Mouse (Mus musculus): ENCODE data around the gene Tenm4. TPM values are rescaled to one million over a fixed set of nuclear protein-coding genes. Genes with fewer than 3 reads are reported as not detected.

Gene Tenm4
- polyA plus RNA-seq, 1 experiment from 2014 or later: 4.6 TPM

- no peak for ATAC-seq
- Histone ChIP-seq H3K27ac (ENCODE audit: low read depth, low read length) (no peak overlapping the region), H3K27me3 (replicated peaks; ENCODE audit: control insufficient read depth, insufficient read depth, low read length) (no peaks in the 10 kb centered on the region), H3K4me1 (replicated peaks; ENCODE audit: control insufficient read depth, insufficient read depth, low read length) (no peaks in the 10 kb centered on the region), H3K36me3 (ENCODE audit: control insufficient read depth, insufficient read depth) (no peaks in the 10 kb centered on the region), H3K9ac (ENCODE audit: low read depth, low read length) (no peak overlapping the region), H3K9me3 (ENCODE audit: control insufficient read depth) (no peaks in the 10 kb centered on the region), H3K4me3 (ENCODE audit: low read depth, low read length) (no peak overlapping the region), H3K4me2 (replicated peaks; ENCODE audit: low read depth) (no peak overlapping the region)
- WGBS: 79% methylated on average over 2 of the region's 2 CpGs
- no peak for TF ChIP-seq CTCF (IDR thresholded peaks at IDR 0.05; ENCODE audit: low read depth)
These were observed 170.4 kb downstream of the Tenm4 start for GRCm38 (mm10) chr7:96341479-96341878.

GRCm38 (mm10) chr7:96342996-96343395, 171.9 kb downstream of the Tenm4 start:
- Histone ChIP-seq H3K9ac (ENCODE audit: low read depth, low read length) (no peak overlapping the region), H3K4me1 (replicated peaks; ENCODE audit: control insufficient read depth, insufficient read depth, low read length) (no peaks in the 10 kb centered on the region), H3K27me3 (replicated peaks; ENCODE audit: control insufficient read depth, insufficient read depth, low read length) (no peaks in the 10 kb centered on the region), H3K9me3 (ENCODE audit: control insufficient read depth) (no peaks in the 10 kb centered on the region), H3K4me2 (replicated peaks; ENCODE audit: low read depth) (no peak overlapping the region), H3K27ac (ENCODE audit: low read depth, low read length) (no peak overlapping the region), H3K4me3 (ENCODE audit: low read depth, low read length) (no peak overlapping the region), H3K36me3 (ENCODE audit: control insufficient read depth, insufficient read depth) (no peaks in the 10 kb centered on the region)
- TF ChIP-seq CTCF (IDR thresholded peaks at IDR 0.05; ENCODE audit: low read depth): no peak
- no peak for ATAC-seq
- 82% methylated on average over 6 of the region's 6 CpGs for WGBS

- no peaks in the 10 kb centered on the region for H3K27me3 ChIP-seq (replicated peaks; ENCODE audit: control insufficient read depth, insufficient read depth, low read length)
- no peak overlapping the region for H3K4me2 ChIP-seq (replicated peaks; ENCODE audit: low read depth)
- H3K4me3 ChIP-seq (ENCODE audit: low read depth, low read length): no peak overlapping the region
- ATAC-seq: no peak
- no peaks in the 10 kb centered on the region for H3K4me1 ChIP-seq (replicated peaks; ENCODE audit: control insufficient read depth, insufficient read depth, low read length)
- H3K27ac ChIP-seq (ENCODE audit: low read depth, low read length): no peak overlapping the region
- WGBS: 86% methylated on average over 2 of the region's 2 CpGs
- no peaks in the 10 kb centered on the region for H3K9me3 ChIP-seq (ENCODE audit: control insufficient read depth)
- H3K36me3 ChIP-seq (ENCODE audit: control insufficient read depth, insufficient read depth): no peaks in the 10 kb centered on the region
- no peak overlapping the region for H3K9ac ChIP-seq (ENCODE audit: low read depth, low read length)
- no peak for TF ChIP-seq CTCF (IDR thresholded peaks at IDR 0.05; ENCODE audit: low read depth)
These were observed 172.6 kb downstream of the Tenm4 start for GRCm38 (mm10) chr7:96343667-96344066.

- Histone ChIP-seq H3K36me3 (ENCODE audit: control insufficient read depth, insufficient read depth) (no peaks in the 10 kb centered on the region), H3K4me3 (ENCODE audit: low read depth, low read length) (no peak overlapping the region), H3K4me2 (replicated peaks; ENCODE audit: low read depth) (no peak overlapping the region), H3K9me3 (ENCODE audit: control insufficient read depth) (no peaks in the 10 kb centered on the region), H3K27me3 (replicated peaks; ENCODE audit: control insufficient read depth, insufficient read depth, low read length) (no peaks in the 10 kb centered on the region), H3K4me1 (replicated peaks; ENCODE audit: control insufficient read depth, insufficient read depth, low read length) (no peaks in the 10 kb centered on the region), H3K27ac (ENCODE audit: low read depth, low read length) (no peak overlapping the region), H3K9ac (ENCODE audit: low read depth, low read length) (no peak overlapping the region)
- 67% methylated on average over 8 of the region's 8 CpGs for WGBS
- no peak for ATAC-seq
- TF ChIP-seq CTCF (IDR thresholded peaks at IDR 0.05; ENCODE audit: low read depth): no peak
These were observed 181.6 kb downstream of the Tenm4 start for GRCm38 (mm10) chr7:96352671-96353070.

GRCm38 (mm10) chr7:96356285-96356811, 185.3 kb downstream of the Tenm4 start:
- no peak for ATAC-seq
- WGBS: 66% methylated on average over 3 of the region's 3 CpGs

GRCm38 (mm10) chr7:96357550-96357949, 186.5 kb downstream of the Tenm4 start:
- 17% methylated on average over 6 of the region's 6 CpGs for WGBS
- H3K4me1 ChIP-seq (replicated peaks; ENCODE audit: control insufficient read depth, insufficient read depth, low read length): no peaks in the 10 kb centered on the region
- no peak overlapping the region for H3K4me2 ChIP-seq (replicated peaks; ENCODE audit: low read depth)
- no peak for TF ChIP-seq CTCF (IDR thresholded peaks at IDR 0.05; ENCODE audit: low read depth)
- no peak for ATAC-seq
- H3K9me3 ChIP-seq (ENCODE audit: control insufficient read depth): no peaks in the 10 kb centered on the region
- H3K9ac ChIP-seq (ENCODE audit: low read depth, low read length): no peak overlapping the region
- H3K27ac ChIP-seq (ENCODE audit: low read depth, low read length): no peak overlapping the region
- no peaks in the 10 kb centered on the region for H3K27me3 ChIP-seq (replicated peaks; ENCODE audit: control insufficient read depth, insufficient read depth, low read length)
- H3K36me3 ChIP-seq (ENCODE audit: control insufficient read depth, insufficient read depth): no peaks in the 10 kb centered on the region
- no peak overlapping the region for H3K4me3 ChIP-seq (ENCODE audit: low read depth, low read length)

More at GRCm38 (mm10) chr7:96356285-96356811, 185.3 kb downstream of the Tenm4 start:
- Histone ChIP-seq H3K27me3 (replicated peaks; ENCODE audit: control insufficient read depth, insufficient read depth, low read length) (no peaks in the 10 kb centered on the region), H3K4me1 (replicated peaks; ENCODE audit: control insufficient read depth, insufficient read depth, low read length) (no peaks in the 10 kb centered on the region), H3K9ac (ENCODE audit: low read depth, low read length) (no peak overlapping the region), H3K4me3 (ENCODE audit: low read depth, low read length) (no peak overlapping the region), H3K9me3 (ENCODE audit: control insufficient read depth) (no peaks in the 10 kb centered on the region), H3K36me3 (ENCODE audit: control insufficient read depth, insufficient read depth) (no peaks in the 10 kb centered on the region), H3K27ac (ENCODE audit: low read depth, low read length) (no peak overlapping the region), H3K4me2 (replicated peaks; ENCODE audit: low read depth) (no peak overlapping the region)
- no peak for TF ChIP-seq CTCF (IDR thresholded peaks at IDR 0.05; ENCODE audit: low read depth)

- no peak overlapping the region for H3K9ac ChIP-seq (ENCODE audit: low read depth, low read length)
- no peaks in the 10 kb centered on the region for H3K4me1 ChIP-seq (replicated peaks; ENCODE audit: control insufficient read depth, insufficient read depth, low read length)
- no peak for ATAC-seq
- 42% methylated on average over 3 of the region's 3 CpGs for WGBS
- no peak overlapping the region for H3K4me2 ChIP-seq (replicated peaks; ENCODE audit: low read depth)
- no peaks in the 10 kb centered on the region for H3K36me3 ChIP-seq (ENCODE audit: control insufficient read depth, insufficient read depth)
- no peak overlapping the region for H3K4me3 ChIP-seq (ENCODE audit: low read depth, low read length)
- no peak overlapping the region for H3K27ac ChIP-seq (ENCODE audit: low read depth, low read length)
- no peaks in the 10 kb centered on the region for H3K9me3 ChIP-seq (ENCODE audit: control insufficient read depth)
- no peaks in the 10 kb centered on the region for H3K27me3 ChIP-seq (replicated peaks; ENCODE audit: control insufficient read depth, insufficient read depth, low read length)
- TF ChIP-seq CTCF (IDR thresholded peaks at IDR 0.05; ENCODE audit: low read depth): no peak
These were observed 192.3 kb downstream of the Tenm4 start for GRCm38 (mm10) chr7:96363311-96363710.
